Mouse (Mus musculus): ENCODE data around the gene 2610528A11Rik.

DNA sequence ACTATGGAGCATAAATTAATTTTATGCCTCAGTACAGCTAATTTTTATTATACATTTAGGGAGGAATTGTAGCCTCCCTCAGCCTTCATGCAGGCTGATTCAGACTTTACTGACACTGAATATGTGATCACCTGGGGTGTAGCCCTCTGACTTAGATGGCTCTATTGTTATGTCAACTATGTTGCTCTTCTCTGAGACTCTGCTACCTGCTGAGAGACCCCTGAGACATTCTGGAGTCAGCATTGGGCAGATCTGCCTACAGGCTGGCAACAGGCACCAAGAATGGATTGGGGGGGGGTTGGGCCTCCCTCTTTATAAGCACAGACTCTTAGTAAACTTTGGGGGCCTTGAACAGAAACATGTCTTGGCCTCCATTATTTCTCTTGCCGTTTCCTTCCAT, 40.6 kb upstream of the 2610528A11Rik start:
- TF ChIP-seq CTCF (IDR thresholded peaks at IDR 0.05; ENCODE audit: low read depth, low read length) (no peak), POLR2A (IDR thresholded peaks at IDR 0.05; ENCODE audit: extremely low read depth, insufficient read depth, low read length) (no peak)

All from liver, adult 2 months (tissue).